Mouse (Mus musculus) kidney, embryonic 14.5 days (tissue): ENCODE measurements at regions not wholly inside any gene's neighbourhood (a gene's known extent, or its start where the extent isn't known, plus 50 kb on each side); places are given as distances from the start of the nearest gene placed in this dataset.

Experiments
- ATAC-seq: fragments of 200-750 bp; cut with Nextera tagmentation; 2 replicates; pipeline ENCODE4 v1.8.0; 2017; ENCODE audit warnings: moderate number of reproducible peaks, mild to moderate bottlenecking, moderate TSS enrichment, moderate library complexity; ENCODE audit not compliant: low FRiP score, low TSS enrichment
- H3K27ac ChIP-seq: fragments of 300-500 bp; sonication (generic); 2 replicates; pipeline ENCODE4 v1.5.1; 2014; ENCODE audit warnings: low read depth, mild to moderate bottlenecking, low read length, moderate library complexity, mixed read lengths
- H3K27me3 ChIP-seq: fragments of 300-500 bp; sonication (generic); 2 replicates; pipeline ENCODE4 v1.6.1; 2014; ENCODE audit warnings: mild to moderate bottlenecking, low read length; ENCODE audit not compliant: control insufficient read depth, insufficient read depth
- H3K36me3 ChIP-seq: fragments of 300-500 bp; sonication (generic); 2 replicates; pipeline ENCODE4 v1.6.1; 2014; ENCODE audit warnings: low read length, mixed read lengths; ENCODE audit not compliant: control insufficient read depth, insufficient read depth
- H3K4me1 ChIP-seq: fragments of 300-500 bp; sonication (generic); 2 replicates; pipeline ENCODE4 v1.6.1; 2014; ENCODE audit warnings: low read length, mixed read lengths; ENCODE audit not compliant: control insufficient read depth, insufficient read depth
- H3K4me2 ChIP-seq: fragments of 300-500 bp; sonication (generic); replicated peaks from 2 replicates; pipeline ENCODE4 v1.6.1; 2014; ENCODE audit warnings: low read depth, mild to moderate bottlenecking, low read length
- H3K4me3 ChIP-seq: fragments of 300-500 bp; sonication (generic); 2 replicates; pipeline ENCODE4 v1.5.1; 2014; ENCODE audit warnings: mild to moderate bottlenecking, low read length
- H3K9ac ChIP-seq: fragments of 300-500 bp; sonication (generic); 2 replicates; pipeline ENCODE4 v1.6.1; 2014; ENCODE audit warnings: low read depth, mild to moderate bottlenecking, low read length, moderate library complexity
- H3K9me3 ChIP-seq: fragments of 300-500 bp; sonication (generic); 2 replicates; pipeline ENCODE4 v1.6.1; 2016; ENCODE audit warnings: low read length; ENCODE audit not compliant: control insufficient read depth
- WGBS: fragments of 180-500 bp; shearing (Covaris S2); extraction: QIAGEN DNeasy Blood & Tissue Kit; methylation state at CpG from one replicate; pipeline ENCODE4 v1.1.7; 2014; 5-methylcytosine and 5-hydroxymethylcytosine counted together

- 79% methylated on average over 3 of the region's 3 CpGs for WGBS
- H3K4me3 ChIP-seq: no peak overlapping the region
- ATAC-seq: no peak
Observed at GRCm38 (mm10) chr2:50964062-50964461, 184.8 kb downstream of the Rnd3 start.

GRCm38 (mm10) chr2:50961049-50961448 lies 187.9 kb downstream of the Rnd3 start:
- Histone ChIP-seq H3K36me3 (no peaks in the 10 kb centered on the region), H3K9ac (no peak overlapping the region)
- WGBS: 40% methylated on average over 4 of the region's 4 CpGs

More at GRCm38 (mm10) chr2:50964062-50964461, 184.8 kb downstream of the Rnd3 start:
- H3K9me3 ChIP-seq: no peaks in the 10 kb centered on the region
- H3K4me1 ChIP-seq: no peaks in the 10 kb centered on the region
- H3K9ac ChIP-seq: no peak overlapping the region
- no peak overlapping the region for H3K4me2 ChIP-seq
- no peaks in the 10 kb centered on the region for H3K27me3 ChIP-seq
- no peaks in the 10 kb centered on the region for H3K36me3 ChIP-seq
- no peak overlapping the region for H3K27ac ChIP-seq

GRCm38 (mm10) chr2:50959323-50959722 lies 189.6 kb downstream of the Rnd3 start:
- Histone ChIP-seq H3K4me1 (no peaks in the 10 kb centered on the region), H3K4me2 (no peak overlapping the region), H3K36me3 (no peaks in the 10 kb centered on the region), H3K9ac (no peak overlapping the region), H3K4me3 (no peak overlapping the region), H3K27me3 (no peaks in the 10 kb centered on the region), H3K9me3 (no peaks in the 10 kb centered on the region), H3K27ac (no peak overlapping the region)
- no peak for ATAC-seq
- WGBS: 93% methylated on average over 9 of the region's 9 CpGs

More at GRCm38 (mm10) chr2:50961049-50961448, 187.9 kb downstream of the Rnd3 start:
- no peaks in the 10 kb centered on the region for H3K4me1 ChIP-seq
- no peak overlapping the region for H3K4me2 ChIP-seq
- no peak overlapping the region for H3K27ac ChIP-seq
- H3K4me3 ChIP-seq: no peak overlapping the region
- H3K9me3 ChIP-seq: no peaks in the 10 kb centered on the region
- no peaks in the 10 kb centered on the region for H3K27me3 ChIP-seq
- no peak for ATAC-seq

- Histone ChIP-seq H3K4me1 (no peaks in the 10 kb centered on the region), H3K4me3 (no peak overlapping the region), H3K9ac (no peak overlapping the region), H3K27me3 (no peaks in the 10 kb centered on the region), H3K36me3 (no peaks in the 10 kb centered on the region), H3K4me2 (no peak overlapping the region), H3K27ac (no peak overlapping the region), H3K9me3 (no peaks in the 10 kb centered on the region)
- ATAC-seq: no peak
- 67% methylated on average over 6 of the region's 6 CpGs for WGBS
Observed at GRCm38 (mm10) chr2:50954361-50955066, 194.4 kb downstream of the Rnd3 start.

GRCm38 (mm10) chr2:50951027-50951426 lies 197.9 kb downstream of the Rnd3 start:
- ATAC-seq: peak; percentile 57; the same call in 1 of the 2 replicates
- WGBS: 80% methylated on average over 3 of the region's 3 CpGs
- no peaks in the 10 kb centered on the region for H3K27me3 ChIP-seq

GRCm38 (mm10) chr2:50949717-50950116 lies 199.2 kb downstream of the Rnd3 start:
- Histone ChIP-seq H3K4me3 (no peak overlapping the region), H3K4me1 (no peaks in the 10 kb centered on the region), H3K9me3 (no peaks in the 10 kb centered on the region), H3K27ac (no peak overlapping the region), H3K27me3 (no peaks in the 10 kb centered on the region), H3K36me3 (no peaks in the 10 kb centered on the region), H3K9ac (no peak overlapping the region), H3K4me2 (no peak overlapping the region)
- no peak for ATAC-seq
- 82% methylated on average over 4 of the region's 4 CpGs for WGBS

More at GRCm38 (mm10) chr2:50951027-50951426, 197.9 kb downstream of the Rnd3 start:
- no peak overlapping the region for H3K9ac ChIP-seq
- no peaks in the 10 kb centered on the region for H3K4me1 ChIP-seq
- no peak overlapping the region for H3K27ac ChIP-seq
- no peak overlapping the region for H3K4me3 ChIP-seq
- H3K9me3 ChIP-seq: no peaks in the 10 kb centered on the region
- H3K4me2 ChIP-seq: no peak overlapping the region
- no peaks in the 10 kb centered on the region for H3K36me3 ChIP-seq

- H3K27me3 ChIP-seq: no peaks in the 10 kb centered on the region
- H3K27ac ChIP-seq: no peak overlapping the region
Observed at GRCm38 (mm10) chr2:50945526-50945925, 203.4 kb downstream of the Rnd3 start.

GRCm38 (mm10) chr2:50943180-50943579 lies 205.7 kb downstream of the Rnd3 start:
- Histone ChIP-seq H3K9me3 (no peaks in the 10 kb centered on the region), H3K36me3 (no peaks in the 10 kb centered on the region), H3K27ac (no peak overlapping the region), H3K27me3 (no peaks in the 10 kb centered on the region), H3K4me1 (no peaks in the 10 kb centered on the region), H3K9ac (no peak overlapping the region), H3K4me3 (no peak overlapping the region), H3K4me2 (no peak overlapping the region)
- no peak for ATAC-seq
- WGBS: 59% methylated on average over 15 of the region's 15 CpGs

More at GRCm38 (mm10) chr2:50945526-50945925, 203.4 kb downstream of the Rnd3 start:
- Histone ChIP-seq H3K4me1 (no peaks in the 10 kb centered on the region), H3K9ac (no peak overlapping the region), H3K36me3 (no peaks in the 10 kb centered on the region), H3K4me2 (no peak overlapping the region), H3K4me3 (no peak overlapping the region), H3K9me3 (no peaks in the 10 kb centered on the region)
- ATAC-seq: no peak
- WGBS: 84% methylated on average over 4 of the region's 4 CpGs

GRCm38 (mm10) chr2:50942741-50943140 lies 206.2 kb downstream of the Rnd3 start:
- Histone ChIP-seq H3K4me3 (no peak overlapping the region), H3K4me2 (no peak overlapping the region), H3K9me3 (no peaks in the 10 kb centered on the region), H3K36me3 (no peaks in the 10 kb centered on the region), H3K9ac (no peak overlapping the region), H3K27ac (no peak overlapping the region), H3K27me3 (no peaks in the 10 kb centered on the region), H3K4me1 (no peaks in the 10 kb centered on the region)
- WGBS: 79% methylated on average over 11 of the region's 11 CpGs
- ATAC-seq: no peak
